Comparison of ENCODE assay signal across 23 mouse cellular contexts in the genomic region with DNA sequence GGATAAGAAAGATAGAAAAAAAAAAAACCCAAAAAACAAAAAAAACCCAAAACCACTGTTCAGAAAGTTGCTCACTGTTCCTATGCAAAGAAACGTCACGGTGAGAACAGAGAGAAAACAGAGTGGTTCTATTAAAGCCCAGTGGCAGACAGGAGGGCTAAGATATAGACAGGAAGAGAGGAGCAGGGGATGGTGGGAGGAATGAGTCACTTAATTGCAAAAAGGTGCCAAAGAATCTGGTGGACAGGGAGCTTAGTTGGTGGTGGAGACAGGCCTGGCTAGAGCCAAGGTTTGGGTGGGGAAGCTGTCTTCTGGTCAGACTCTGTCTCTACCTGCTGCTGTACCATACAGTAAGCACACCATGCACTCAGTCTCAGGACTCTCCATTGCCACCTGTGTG. TPM values are rescaled to one million over a fixed set of nuclear protein-coding genes. Genes with fewer than 3 reads are reported as not detected.
"Had no signal": no experiment of that assay in that cellular context is flagged by ENCODE, and none has a peak within 500 bp of the region (broad histone marks: within the 10 kb centered on the region; RNA-seq: fewer than 3 reads in every experiment).

No protein-coding gene starts in this region.

- ATAC-seq: midbrain, embryonic 13.5 days; midbrain, embryonic 15.5 days had no signal

- H3K27ac ChIP-seq: midbrain, embryonic 10.5 days; midbrain, embryonic 13.5 days; midbrain, embryonic 15.5 days; neural tube, embryonic 13.5 days; neural tube, embryonic 15.5 days had no signal

- H3K27me3 ChIP-seq: midbrain, embryonic 13.5 days; midbrain, embryonic 15.5 days; neural tube, embryonic 13.5 days; neural tube, embryonic 15.5 days had no signal

- DNase-seq: lung, adult 18-20 months; lung, embryonic 14.5 days; lung, postnatal 10 days; lung, postnatal 4 days; retina, postnatal 1 day; right cerebral cortex, adult 18-20 months; right cerebral cortex, postnatal 25 days; right cerebral cortex, postnatal 4 days; spleen, adult 18-20 months; thymus, adult 18-20 months; thymus, postnatal 14 days; thymus, postnatal 36 days had no signal

- H3K4me2 ChIP-seq: lung, embryonic 14.5 days; midbrain, embryonic 13.5 days; midbrain, embryonic 15.5 days; neural tube, embryonic 13.5 days; neural tube, embryonic 15.5 days had no signal

- H3K9ac ChIP-seq: lung, embryonic 14.5 days; midbrain, embryonic 13.5 days; midbrain, embryonic 15.5 days; neural tube, embryonic 13.5 days; neural tube, embryonic 15.5 days had no signal

- H3K9me3 ChIP-seq: midbrain, embryonic 10.5 days; midbrain, embryonic 13.5 days; midbrain, embryonic 15.5 days; neural tube, embryonic 13.5 days; neural tube, embryonic 15.5 days had no signal

- H3K36me3 ChIP-seq: midbrain, embryonic 10.5 days; midbrain, embryonic 13.5 days; midbrain, embryonic 15.5 days; neural tube, embryonic 13.5 days; neural tube, embryonic 15.5 days had no signal

- H3K4me3 ChIP-seq: midbrain, embryonic 10.5 days; midbrain, embryonic 13.5 days; midbrain, embryonic 15.5 days; myocyte; neural tube, embryonic 13.5 days; neural tube, embryonic 15.5 days had no signal

RNA-seq across cellular contexts. Expression of gene Tnfsf4, which starts 19.3 kb away (rescaled TPM):
- total RNA-seq: megakaryocyte, adult 5-6 weeks had no signal
- polyA plus RNA-seq: lung, embryonic 14.5 days; lung, embryonic 16.5 days; midbrain, embryonic 13.5 days; midbrain, embryonic 15.5 days; myocyte; neural tube, embryonic 11.5 days; neural tube, embryonic 13.5 days; neural tube, embryonic 15.5 days; small intestine, adult 2 months; stomach, embryonic 14.5 days had no signal
